Mouse (Mus musculus): Measurements from ENCODE around the gene Oxct1. TPM values are rescaled to one million over a fixed set of nuclear protein-coding genes. Genes with fewer than 3 reads are reported as not detected.

Gene Oxct1
- polyA plus RNA-seq, 1 experiment from 2014 or later, result 197 TPM

GRCm38 (mm10) chr15:4085600-4086384 is 59.6 kb downstream of the Oxct1 start:
- WGBS, result 74% methylated on average over 10 of the region's 10 CpGs
- no peak overlapping the region for H3K4me2 ChIP-seq
- no peaks in the 10 kb centered on the region for H3K36me3 ChIP-seq
- ATAC-seq (ENCODE audit: insufficient number of reproducible peaks, insufficient read depth, low FRiP score, low TSS enrichment, low read depth), result no peak
- H3K27ac ChIP-seq, result no peak overlapping the region
- H3K4me1 ChIP-seq (replicated peaks), result no peaks in the 10 kb centered on the region
- no peak overlapping the region for H3K9ac ChIP-seq (replicated peaks)
- H3K9me3 ChIP-seq, result no peaks in the 10 kb centered on the region
- no peaks in the 10 kb centered on the region for H3K27me3 ChIP-seq
- H3K4me3 ChIP-seq (replicated peaks), result no peak overlapping the region

GRCm38 (mm10) chr15:4087446-4087845 is 61.3 kb downstream of the Oxct1 start:
- 87% methylated on average over 4 of the region's 4 CpGs for WGBS
- no peaks in the 10 kb centered on the region for H3K9me3 ChIP-seq
- H3K4me3 ChIP-seq (replicated peaks), result no peak overlapping the region
- peaks cover 13% of the 10 kb centered on the region for H3K36me3 ChIP-seq
- H3K27ac ChIP-seq, result no peak overlapping the region
- ATAC-seq (ENCODE audit: insufficient number of reproducible peaks, insufficient read depth, low FRiP score, low TSS enrichment, low read depth), result no peak
- no peak overlapping the region for H3K4me2 ChIP-seq
- H3K27me3 ChIP-seq, result no peaks in the 10 kb centered on the region
- no peaks in the 10 kb centered on the region for H3K4me1 ChIP-seq (replicated peaks)
- H3K9ac ChIP-seq (replicated peaks), result no peak overlapping the region

DNA sequence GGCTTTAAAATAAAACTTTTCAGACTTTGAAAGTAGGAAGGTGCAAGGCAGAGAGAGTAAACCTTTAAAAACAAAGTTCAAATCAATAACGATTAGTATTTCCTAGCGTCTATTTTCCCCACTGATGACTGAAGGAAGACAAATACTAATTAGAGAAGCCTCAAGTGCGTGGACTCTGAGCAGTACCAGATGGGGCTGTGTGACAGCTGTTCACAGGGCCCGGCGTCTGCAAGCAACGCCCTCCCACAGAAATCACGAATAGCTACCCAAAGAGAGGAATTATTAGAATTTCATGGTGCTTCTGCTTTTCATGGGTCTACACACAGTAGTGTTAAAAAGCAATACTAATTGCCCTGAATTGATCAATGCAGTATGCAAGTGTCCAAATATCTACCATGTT is 61.7 kb downstream of the Oxct1 start:
- Histone ChIP-seq H3K9me3 (no peaks in the 10 kb centered on the region), H3K27ac (no peak overlapping the region), H3K36me3 (peaks cover 13% of the 10 kb centered on the region), H3K4me3 (replicated peaks) (no peak overlapping the region), H3K27me3 (no peaks in the 10 kb centered on the region), H3K9ac (replicated peaks) (no peak overlapping the region), H3K4me1 (replicated peaks) (no peaks in the 10 kb centered on the region), H3K4me2 (no peak overlapping the region)
- WGBS, result 74% methylated on average over 7 of the region's 7 CpGs
- ATAC-seq (ENCODE audit: insufficient number of reproducible peaks, insufficient read depth, low FRiP score, low TSS enrichment, low read depth), result no peak

DNA sequence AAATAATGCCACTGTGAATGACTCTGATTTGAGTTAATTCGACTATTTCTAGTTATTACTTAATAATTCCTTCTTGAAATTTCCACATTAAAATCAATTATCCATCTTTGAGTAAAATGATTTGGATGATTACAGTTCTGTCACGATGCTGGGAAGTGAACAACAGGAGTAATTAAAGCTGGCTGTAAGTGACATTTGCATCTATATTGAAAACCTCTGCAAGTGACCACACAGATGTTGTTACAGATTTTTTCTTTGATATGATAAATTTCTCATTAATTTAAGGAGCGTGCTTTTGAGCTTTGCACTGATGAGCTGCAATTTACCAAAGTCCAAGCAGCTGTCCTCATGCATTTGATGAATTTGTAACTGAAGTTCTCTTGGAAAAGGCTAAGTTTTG is 64.4 kb downstream of the Oxct1 start:
- Histone ChIP-seq H3K4me2 (no peak overlapping the region), H3K27me3 (no peaks in the 10 kb centered on the region), H3K4me3 (replicated peaks) (no peak overlapping the region), H3K4me1 (replicated peaks) (no peaks in the 10 kb centered on the region), H3K27ac (no peak overlapping the region), H3K36me3 (peaks cover 19% of the 10 kb centered on the region), H3K9ac (replicated peaks) (no peak overlapping the region), H3K9me3 (no peaks in the 10 kb centered on the region)
- WGBS, result 78% methylated on average over 3 of the region's 3 CpGs
- no peak for ATAC-seq (ENCODE audit: insufficient number of reproducible peaks, insufficient read depth, low FRiP score, low TSS enrichment, low read depth)

DNA sequence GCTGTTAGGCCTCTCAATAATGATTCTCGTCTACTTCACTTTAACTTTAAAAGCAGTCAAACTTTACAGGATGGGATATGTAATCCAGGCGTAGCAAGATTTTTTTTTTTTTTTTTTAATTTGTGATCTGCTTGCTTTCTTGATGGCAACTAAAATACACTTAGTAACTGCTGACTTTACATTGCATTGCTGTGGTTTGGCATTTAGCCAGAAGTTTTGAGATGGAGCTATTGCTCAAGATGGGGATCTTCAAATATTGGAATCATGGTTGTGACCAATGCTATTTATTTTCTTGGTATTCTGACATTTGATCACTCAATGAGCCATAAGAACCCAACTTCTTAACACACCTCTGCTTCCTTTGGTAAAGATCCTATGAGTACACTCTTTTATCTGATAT is 66.4 kb downstream of the Oxct1 start:
- Histone ChIP-seq H3K4me1 (replicated peaks) (no peaks in the 10 kb centered on the region), H3K9ac (replicated peaks) (no peak overlapping the region), H3K27me3 (no peaks in the 10 kb centered on the region), H3K36me3 (peaks cover 23% of the 10 kb centered on the region), H3K27ac (no peak overlapping the region), H3K4me2 (no peak overlapping the region), H3K9me3 (no peaks in the 10 kb centered on the region), H3K4me3 (replicated peaks) (no peak overlapping the region)
- ATAC-seq (ENCODE audit: insufficient number of reproducible peaks, insufficient read depth, low FRiP score, low TSS enrichment, low read depth), result no peak
- WGBS, result 85% methylated on average over 2 of the region's 2 CpGs

DNA sequence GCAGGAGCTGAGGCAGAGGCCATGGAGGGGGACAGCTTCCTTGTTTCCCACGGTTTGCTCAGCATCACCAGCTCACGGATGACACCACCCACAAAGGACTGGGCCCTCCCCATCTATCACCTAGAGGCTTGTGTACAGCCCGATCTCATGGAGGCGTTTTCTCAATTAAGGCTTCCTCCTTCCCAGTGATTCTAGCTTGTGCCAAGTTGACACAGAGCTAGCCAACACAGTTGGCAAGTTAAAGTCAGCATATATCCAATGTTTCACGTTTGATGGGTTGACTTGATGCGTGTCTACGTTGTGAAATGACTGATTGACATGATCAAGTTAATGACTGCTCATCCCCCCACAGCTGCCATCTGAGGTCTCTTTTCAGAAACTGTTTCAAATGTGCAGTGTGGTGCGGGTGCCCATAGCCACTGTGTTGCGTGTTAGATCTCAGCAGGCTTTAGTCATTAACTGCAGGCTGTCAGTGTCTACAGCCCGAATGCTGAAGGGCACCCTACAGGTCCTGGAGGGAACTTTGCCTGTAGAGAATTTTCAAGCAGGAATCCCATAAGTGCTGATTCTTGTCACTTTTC is 74.2 kb downstream of the Oxct1 start:
- H3K4me2 ChIP-seq, result no peak overlapping the region
- 0 out of 2 replicates have a peak, but pooled peaks cover 3% of the 10 kb centered on the region for H3K4me1 ChIP-seq (replicated peaks)
- no peak overlapping the region for H3K9ac ChIP-seq (replicated peaks)

DNA sequence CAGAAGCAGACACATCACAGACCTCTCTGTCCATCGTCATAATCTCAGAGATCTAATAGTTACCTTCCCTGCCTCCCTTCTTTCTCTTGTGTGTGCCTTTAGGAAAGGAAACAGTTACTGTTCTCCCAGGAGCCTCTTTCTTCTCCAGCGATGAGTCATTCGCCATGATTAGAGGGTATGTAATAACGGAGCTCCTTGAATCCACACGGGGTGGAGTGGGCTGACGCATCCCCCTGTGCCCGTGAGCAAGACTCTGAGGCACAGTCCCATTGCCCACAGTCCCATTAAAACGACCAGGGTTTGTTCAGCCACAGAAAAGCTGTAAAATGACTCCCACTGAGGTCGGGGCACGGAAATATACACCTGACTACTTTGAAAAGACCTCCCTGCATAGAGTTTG is 74.8 kb downstream of the Oxct1 start:
- H3K9ac ChIP-seq (replicated peaks), result no peak overlapping the region
- no peak overlapping the region for H3K4me2 ChIP-seq
- H3K9me3 ChIP-seq, result no peaks in the 10 kb centered on the region
- H3K27me3 ChIP-seq, result no peaks in the 10 kb centered on the region
- H3K27ac ChIP-seq, result no peak overlapping the region
- H3K36me3 ChIP-seq, result peaks cover 40% of the 10 kb centered on the region
- H3K4me1 ChIP-seq (replicated peaks), result 0 out of 2 replicates have a peak, but pooled peaks cover 3% of the 10 kb centered on the region
- ATAC-seq (ENCODE audit: insufficient number of reproducible peaks, insufficient read depth, low FRiP score, low TSS enrichment, low read depth), result no peak
- H3K4me3 ChIP-seq (replicated peaks), result no peak overlapping the region
- WGBS, result 76% methylated on average over 10 of the region's 10 CpGs

More for the DNA sequence above, 74.2 kb downstream of the Oxct1 start:
- no peaks in the 10 kb centered on the region for H3K9me3 ChIP-seq
- peaks cover 40% of the 10 kb centered on the region for H3K36me3 ChIP-seq
- no peaks in the 10 kb centered on the region for H3K27me3 ChIP-seq
- no peak overlapping the region for H3K4me3 ChIP-seq (replicated peaks)
- H3K27ac ChIP-seq, result no peak overlapping the region
- 88% methylated on average over 10 of the region's 10 CpGs for WGBS
- no peak for ATAC-seq (ENCODE audit: insufficient number of reproducible peaks, insufficient read depth, low FRiP score, low TSS enrichment, low read depth)

DNA sequence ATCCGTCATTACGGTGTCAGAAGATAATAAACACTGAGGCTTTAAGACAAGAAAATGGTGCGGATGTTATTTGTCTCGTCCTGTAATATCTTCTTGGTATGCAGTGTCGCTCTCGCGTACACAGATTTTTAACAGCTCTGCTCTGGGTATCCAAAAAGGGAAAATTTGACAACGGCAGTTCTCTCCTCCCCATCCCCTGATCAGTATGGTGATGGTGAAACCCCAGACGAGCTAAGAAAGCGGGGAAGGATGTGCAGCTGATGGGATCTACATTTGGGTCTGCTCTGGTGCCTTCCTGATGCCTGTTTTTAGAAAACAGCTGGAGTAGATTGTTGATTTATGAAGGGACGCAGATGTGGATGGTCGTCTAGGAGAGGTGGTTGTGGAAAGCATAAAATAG is 78.1 kb downstream of the Oxct1 start:
- 0 out of 2 replicates have a peak, but pooled peaks cover 3% of the 10 kb centered on the region for H3K4me1 ChIP-seq (replicated peaks)
- WGBS, result 73% methylated on average over 12 of the region's 12 CpGs
- H3K27ac ChIP-seq, result no peak overlapping the region
- no peak overlapping the region for H3K4me2 ChIP-seq
- peaks cover 28% of the 10 kb centered on the region for H3K36me3 ChIP-seq
- ATAC-seq (ENCODE audit: insufficient number of reproducible peaks, insufficient read depth, low FRiP score, low TSS enrichment, low read depth), result no peak
- H3K9ac ChIP-seq (replicated peaks), result no peak overlapping the region
- no peaks in the 10 kb centered on the region for H3K27me3 ChIP-seq
- no peak overlapping the region for H3K4me3 ChIP-seq (replicated peaks)
- H3K9me3 ChIP-seq, result no peaks in the 10 kb centered on the region

- ATAC-seq (ENCODE audit: insufficient number of reproducible peaks, insufficient read depth, low FRiP score, low TSS enrichment, low read depth), result no peak
- no peaks in the 10 kb centered on the region for H3K9me3 ChIP-seq
- peaks cover 27% of the 10 kb centered on the region for H3K36me3 ChIP-seq
- H3K27me3 ChIP-seq, result no peaks in the 10 kb centered on the region
- WGBS, result 59% methylated on average over 4 of the region's 4 CpGs
- H3K4me2 ChIP-seq, result no peak overlapping the region
- 0 out of 2 replicates have a peak, but pooled peaks cover 3% of the 10 kb centered on the region for H3K4me1 ChIP-seq (replicated peaks)
- no peak overlapping the region for H3K27ac ChIP-seq
- H3K4me3 ChIP-seq (replicated peaks), result no peak overlapping the region
- no peak overlapping the region for H3K9ac ChIP-seq (replicated peaks)
These were observed 79.3 kb downstream of the Oxct1 start for GRCm38 (mm10) chr15:4105498-4105897.

GRCm38 (mm10) chr15:4119962-4120361 is 93.8 kb downstream of the Oxct1 start:
- Histone ChIP-seq H3K27ac (no peak overlapping the region), H3K9ac (replicated peaks) (no peak overlapping the region), H3K4me3 (replicated peaks) (no peak overlapping the region), H3K4me2 (no peak overlapping the region), H3K27me3 (no peaks in the 10 kb centered on the region), H3K36me3 (no peaks in the 10 kb centered on the region), H3K9me3 (no peaks in the 10 kb centered on the region), H3K4me1 (replicated peaks) (no peaks in the 10 kb centered on the region)
- no peak for ATAC-seq (ENCODE audit: insufficient number of reproducible peaks, insufficient read depth, low FRiP score, low TSS enrichment, low read depth)
- 89% methylated on average over 6 of the region's 6 CpGs for WGBS

- no peak for ATAC-seq (ENCODE audit: insufficient number of reproducible peaks, insufficient read depth, low FRiP score, low TSS enrichment, low read depth)
- Histone ChIP-seq H3K4me2 (no peak overlapping the region), H3K27ac (no peak overlapping the region), H3K4me3 (replicated peaks) (no peak overlapping the region), H3K36me3 (peaks cover 14% of the 10 kb centered on the region; the same call in 1 of the 2 replicates), H3K9ac (replicated peaks) (no peak overlapping the region), H3K27me3 (no peaks in the 10 kb centered on the region), H3K4me1 (replicated peaks) (no peaks in the 10 kb centered on the region), H3K9me3 (no peaks in the 10 kb centered on the region)
- 76% methylated on average over 3 of the region's 3 CpGs for WGBS
These were observed 98.5 kb downstream of the Oxct1 start for GRCm38 (mm10) chr15:4124648-4125047.
